Mouse (Mus musculus): ENCODE measurements around the gene Nup160. TPM values are rescaled to one million over a fixed set of nuclear protein-coding genes. Genes with fewer than 3 reads are reported as not detected.

Nup160 gene
- 2.2 and 2.3 TPM in 2 replicates for polyA plus RNA-seq (2021; fragmentation: Nextera tagmentation)
- long read RNA-seq, experiment 1, partial matches to known transcripts = 3 of 3 reads
- long read RNA-seq, experiment 1, other reads (novel, unspliced or antisense) = 0 of 3 reads
- long read RNA-seq, experiment 2, partial matches to known transcripts = 21 of 21 reads
- long read RNA-seq, experiment 2, other reads (novel, unspliced or antisense) = 0 of 21 reads

DNA sequence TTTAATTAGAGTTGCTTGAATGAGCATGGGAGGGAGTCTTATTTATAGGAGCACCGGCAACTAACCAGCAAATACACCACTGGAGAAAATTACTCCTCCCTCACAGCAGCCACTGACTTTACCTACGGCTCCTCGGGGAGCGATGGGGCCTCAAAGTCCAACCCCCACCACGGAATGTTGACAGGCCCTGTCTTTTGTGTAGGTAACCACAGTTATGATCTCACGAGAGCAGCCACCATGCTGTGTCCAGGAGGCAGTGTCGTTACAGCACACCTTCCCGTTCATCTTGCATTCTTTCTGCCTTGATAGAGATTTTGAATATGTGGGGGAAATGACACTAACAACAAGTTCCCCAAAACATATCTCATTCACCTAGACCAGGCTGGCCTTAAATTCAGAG lies at the start of gene Nup160:
Gene Nup160, plus strand, starts transcription at position 209 of the 400 bp plus-strand sequence.

GRCm38 (mm10) chr2:90745053-90745678 lies 68.2 kb downstream of the Nup160 start, which contains the start of gene Fnbp4:
TSS of gene Fnbp4 (plus strand) at chr2:90745370.

DNA sequence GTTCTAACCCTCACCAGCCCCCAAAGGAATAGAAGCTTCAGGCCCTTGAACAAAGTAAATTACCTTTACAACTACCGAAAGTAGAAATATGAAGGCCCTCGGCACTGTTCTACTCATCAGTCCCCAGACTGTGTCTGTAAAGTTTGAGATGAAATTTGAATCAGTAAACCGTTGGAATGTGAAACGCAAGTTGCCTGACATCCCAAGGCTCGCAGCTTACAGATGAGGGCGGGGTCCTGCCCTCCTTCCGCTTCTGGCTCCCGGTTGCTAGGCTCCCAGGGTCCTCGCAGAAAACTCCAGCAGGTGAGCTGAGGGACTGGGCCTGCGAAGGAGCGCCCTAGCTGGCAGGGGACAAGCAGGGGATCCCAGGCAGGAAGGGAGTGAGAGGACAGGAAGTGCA lies 105.4 kb downstream of the Nup160 start, which contains the start of gene Agbl2:
Gene Agbl2, plus strand, starts transcription at position 270 of the 400 bp plus-strand sequence.

Other genes with a start within 250 kb of the Nup160 start
- gene Ptprj, start 96.6 kb upstream of the Nup160 start, polyA plus RNA-seq (2021; fragmentation: Nextera tagmentation) = 8.2 and 9.1 TPM in 2 replicates
- 4.6 and 6.5 TPM in 2 replicates for gene Fnbp4, start 68.2 kb downstream of the Nup160 start, polyA plus RNA-seq (2021; fragmentation: Nextera tagmentation)
- gene Agbl2, start 105.5 kb downstream of the Nup160 start, polyA plus RNA-seq (2021; fragmentation: Nextera tagmentation) = 0.92 and 1.8 TPM in 2 replicates
- gene Mtch2, start 169.9 kb downstream of the Nup160 start, polyA plus RNA-seq (2021; fragmentation: Nextera tagmentation) = 207 and 221 TPM in 2 replicates
- 41.8 and 82.9 TPM in 2 replicates for gene C1qtnf4, start 208.6 kb downstream of the Nup160 start, polyA plus RNA-seq (2021; fragmentation: Nextera tagmentation)
- 28.5 and 28.6 TPM in 2 replicates for gene Kbtbd4, start 227.5 kb downstream of the Nup160 start, polyA plus RNA-seq (2021; fragmentation: Nextera tagmentation)
- 465 and 492 TPM in 2 replicates for gene Ndufs3, start 227.6 kb downstream of the Nup160 start, polyA plus RNA-seq (2021; fragmentation: Nextera tagmentation)

Data from layer of hippocampus, adult 6 months (tissue).